Mouse (Mus musculus) frontal cortex, postnatal 36 days (tissue): ENCODE data around the gene Chrna7.
A peak's percentile ranks its signal among the peaks of the same experiment; 100 is the strongest.

Experiments
- DNase-seq, 2 experiments: peaks; one replicate each; pipeline ENCODE4 v3.0.0; 2022; ENCODE audit warnings: low spot score in 2 of 2

Chrna7 gene

GRCm38 (mm10) chr7:63212084-63212723, at the start of gene Chrna7:
TSS of gene Chrna7 (minus strand) at chr7:63212569.
- DNase-seq = peak; percentile 80 to 87

GRCm38 (mm10) chr7:63249404-63249803, 37.0 kb upstream of the Chrna7 start:
- DNase-seq = no peak

DNA sequence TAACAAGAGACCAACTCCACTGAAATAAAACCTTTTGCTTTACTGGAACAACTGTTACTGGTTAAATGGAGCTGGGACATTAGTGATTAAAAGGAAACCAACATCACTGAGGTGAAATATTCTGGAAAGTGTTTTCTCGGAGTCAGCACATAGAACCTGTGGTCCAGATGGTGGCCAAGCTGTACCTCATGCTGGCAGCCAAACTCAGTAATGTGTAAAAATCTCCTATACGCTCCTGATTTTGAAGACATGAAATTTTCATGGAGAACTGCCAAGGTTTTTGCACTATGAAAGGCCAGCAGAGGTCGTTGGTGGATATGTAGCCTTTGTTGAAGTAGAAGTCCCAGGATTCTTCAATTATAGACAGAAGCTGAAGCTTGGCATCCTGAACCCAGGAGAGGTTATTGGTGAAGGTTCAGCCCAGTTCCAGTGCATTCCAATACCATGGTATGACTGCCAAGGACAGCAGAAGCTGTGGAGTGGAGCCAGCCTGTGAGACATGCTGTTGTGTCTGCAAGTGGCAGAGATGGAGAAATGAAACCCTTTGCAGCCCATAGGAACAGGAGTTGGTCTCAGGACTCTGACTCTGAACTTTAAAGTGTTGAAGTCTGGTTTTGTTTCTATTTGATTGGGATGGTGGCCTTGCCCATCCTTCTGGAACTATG, 25.6 kb upstream of the Chrna7 start:
- peak in 1 of 2 experiments; percentile 9 for DNase-seq

DNA sequence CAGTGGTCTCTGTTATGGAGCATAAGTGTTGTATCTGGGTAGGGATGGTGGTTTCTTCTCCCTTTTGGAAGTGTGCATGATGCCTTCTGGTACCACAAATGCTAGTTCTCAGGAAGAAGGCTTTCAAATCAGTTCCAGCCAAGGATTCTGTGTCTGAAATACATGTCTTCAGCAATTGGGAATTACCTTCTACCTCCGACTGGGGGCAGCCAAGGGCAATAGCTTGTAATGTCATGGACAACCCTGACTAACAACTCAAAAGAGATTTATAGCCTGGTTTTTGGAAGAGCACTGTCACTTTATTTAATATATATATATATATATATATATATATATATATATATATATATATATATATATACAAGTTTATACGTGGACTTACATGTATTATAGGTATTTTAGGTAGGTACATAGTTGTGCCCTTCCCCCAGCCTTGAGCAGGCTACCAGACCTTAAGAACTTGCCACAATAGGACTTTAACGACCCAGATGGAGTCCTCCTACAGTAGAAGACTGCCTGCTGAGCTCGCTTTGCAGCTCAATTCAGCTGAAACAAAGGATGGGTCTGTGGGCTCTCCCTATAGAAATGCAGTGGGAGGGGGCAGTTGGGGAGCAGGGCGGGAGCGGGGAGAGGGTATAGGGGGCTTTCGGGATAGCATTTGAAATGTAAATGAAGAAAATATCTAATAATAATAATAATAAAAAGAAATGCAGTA, 12.9 kb upstream of the Chrna7 start:
- DNase-seq = no peak

DNA sequence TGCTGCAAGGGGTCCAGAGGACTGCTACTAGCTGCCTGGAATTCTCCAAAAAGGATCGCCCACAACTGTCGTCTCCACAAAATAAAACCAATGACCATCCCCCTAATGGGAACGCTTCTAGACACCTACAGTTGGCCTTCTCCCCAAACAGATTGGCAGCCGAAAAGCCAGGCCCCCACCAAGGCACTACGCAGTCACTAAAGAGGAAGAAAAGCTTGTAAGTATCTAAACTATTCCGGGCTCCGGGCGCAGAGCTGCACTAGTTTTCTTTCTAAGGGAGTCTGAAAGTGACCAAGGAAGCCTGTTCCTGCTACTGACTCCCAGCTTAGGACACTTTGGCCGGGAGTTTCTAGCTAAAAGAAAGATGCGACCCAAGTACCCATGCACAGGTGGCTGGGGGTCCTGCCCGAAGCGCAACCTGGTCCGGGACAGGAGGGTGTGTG, 707 bp downstream of the Chrna7 start:
- peak; percentile 22 to 25 for DNase-seq

DNA sequence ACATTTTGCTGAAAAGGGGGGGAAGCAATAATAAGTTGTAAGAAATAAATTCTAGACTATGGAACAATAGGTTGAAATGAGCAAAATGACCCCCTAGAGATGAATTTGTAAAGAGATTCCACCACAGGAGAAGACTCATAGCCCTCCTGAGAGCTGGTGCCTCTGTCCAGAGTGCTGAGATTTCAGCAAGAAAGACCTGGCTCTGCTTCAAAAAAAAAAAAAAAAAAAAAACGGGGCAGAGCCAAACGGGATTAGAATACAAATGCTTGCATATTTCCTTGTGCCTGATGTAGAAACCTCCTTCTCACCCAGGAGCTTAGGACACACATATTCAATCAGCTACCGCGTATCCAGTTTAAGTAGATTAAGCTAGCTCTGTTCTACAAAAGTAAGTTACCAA, 2.9 kb downstream of the Chrna7 start:
- DNase-seq = no peak

DNA sequence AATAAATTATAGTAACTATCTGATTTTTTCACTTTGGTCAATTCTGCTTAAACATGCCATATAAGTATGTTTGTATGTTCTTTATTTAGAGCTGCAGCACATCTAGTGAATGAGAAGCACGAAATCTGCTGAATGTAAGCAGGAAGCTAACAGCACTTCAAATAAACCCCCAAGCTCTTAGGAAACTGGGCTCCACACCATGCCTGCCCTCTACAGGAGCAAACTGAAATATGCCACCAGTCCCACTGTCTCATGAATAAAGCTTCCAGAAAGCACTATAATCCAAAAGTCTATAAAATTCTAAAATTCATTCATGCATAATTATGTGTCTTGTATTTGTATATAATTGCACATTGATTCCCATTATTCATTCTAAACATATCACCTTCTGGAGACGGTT, 5.2 kb downstream of the Chrna7 start:
- DNase-seq = no peak

GRCm38 (mm10) chr7:63195560-63195959, 16.8 kb downstream of the Chrna7 start:
- no peak for DNase-seq

GRCm38 (mm10) chr7:63189647-63190534, 22.5 kb downstream of the Chrna7 start:
- no peak for DNase-seq

- DNase-seq = no peak
Measured at GRCm38 (mm10) chr7:63170063-63170787, 42.1 kb downstream of the Chrna7 start.

DNA sequence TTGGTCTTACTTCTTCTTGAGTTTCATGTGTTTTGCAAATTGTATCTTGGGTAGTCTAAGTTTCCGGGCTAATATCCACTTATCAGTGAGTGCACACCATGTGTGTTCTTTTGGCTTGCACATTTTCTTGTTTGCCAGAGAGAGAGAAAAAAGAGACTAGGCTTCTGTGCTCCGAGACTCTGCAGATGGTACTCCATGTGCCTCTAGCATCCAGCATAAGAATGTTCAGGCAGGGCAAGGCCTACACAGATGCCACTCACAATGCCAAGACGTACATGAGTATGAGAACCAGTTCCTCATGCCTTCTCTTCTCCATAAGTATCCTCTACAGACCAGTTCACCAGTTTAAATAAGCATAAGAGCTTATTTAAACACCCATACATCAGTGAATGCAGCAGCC, 47.8 kb downstream of the Chrna7 start:
- DNase-seq = no peak

DNA sequence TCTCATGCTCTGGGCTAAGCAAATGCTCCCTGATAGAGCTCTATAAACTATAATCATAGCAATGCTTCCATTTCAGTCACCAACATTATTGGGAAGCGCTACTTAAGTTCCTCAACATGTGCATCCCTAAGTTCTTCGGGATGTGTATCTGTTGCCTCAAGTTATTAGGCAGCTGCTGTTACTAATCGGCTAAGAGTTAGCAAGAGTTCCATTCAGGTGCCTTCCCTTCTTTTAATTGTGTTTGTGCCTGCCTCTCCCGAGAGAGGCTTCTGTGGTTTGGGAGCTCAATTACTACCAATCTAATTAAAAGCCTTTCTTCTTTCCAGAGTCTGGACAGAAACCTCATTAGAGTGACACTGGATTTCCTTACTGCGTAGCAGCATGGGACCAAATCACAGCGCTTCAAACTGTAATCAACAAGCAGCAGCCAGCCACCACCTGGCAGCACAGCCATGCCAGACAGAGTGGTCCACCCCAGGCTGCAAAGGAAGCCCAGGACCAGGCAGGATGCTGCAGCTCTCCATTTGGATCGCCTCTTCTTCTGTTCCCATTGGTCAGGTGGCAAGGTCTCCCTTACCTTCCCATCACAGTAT, 50.0 kb downstream of the Chrna7 start:
- no peak for DNase-seq

DNA sequence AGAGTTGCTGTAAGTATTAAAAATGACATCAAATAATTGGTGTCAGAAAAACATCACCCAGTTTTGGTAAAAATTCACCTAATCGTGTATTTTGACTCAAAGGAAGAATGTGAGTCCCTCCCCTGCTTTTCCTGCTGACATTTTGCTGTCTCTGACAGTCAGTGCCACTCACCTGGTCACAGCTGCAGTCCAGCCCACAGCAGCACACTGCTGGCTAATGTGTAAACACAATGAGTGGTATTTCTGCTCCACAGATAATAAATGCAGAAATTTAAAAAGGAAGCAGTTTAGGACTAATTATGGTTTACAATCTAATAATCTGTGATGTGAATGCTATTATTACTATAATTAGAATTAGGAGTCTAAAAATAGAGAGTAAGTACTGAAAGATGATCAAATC, 59.1 kb downstream of the Chrna7 start:
- no peak for DNase-seq

DNA sequence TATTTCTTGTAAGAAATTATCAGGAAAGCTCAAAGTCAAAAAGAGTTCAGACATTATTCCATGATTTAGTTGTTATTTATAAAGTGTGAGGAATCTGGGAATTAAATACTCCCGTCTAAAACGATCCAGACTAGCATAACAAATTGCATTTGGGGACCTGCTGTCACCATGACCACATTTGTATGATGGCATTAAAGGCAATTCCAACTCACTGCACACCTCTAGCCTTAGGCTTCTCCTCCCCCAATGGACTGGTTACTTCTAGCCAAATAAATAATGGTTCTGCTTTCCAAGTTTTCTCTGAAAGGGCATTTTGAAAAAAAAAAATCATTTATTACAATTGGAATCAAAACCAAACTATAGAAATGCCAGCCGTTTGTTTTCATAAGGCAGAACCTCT, 63.6 kb downstream of the Chrna7 start:
- no peak for DNase-seq

GRCm38 (mm10) chr7:63148321-63148720, 64.0 kb downstream of the Chrna7 start:
- no peak for DNase-seq

- peak in 1 of 2 experiments; percentile 19 for DNase-seq
Measured at GRCm38 (mm10) chr7:63122547-63122946, 89.8 kb downstream of the Chrna7 start.

GRCm38 (mm10) chr7:63113671-63114070, 98.7 kb downstream of the Chrna7 start:
- no peak for DNase-seq

GRCm38 (mm10) chr7:63113252-63113651, 99.1 kb downstream of the Chrna7 start:
- no peak for DNase-seq

GRCm38 (mm10) chr7:63109348-63109747, 103.0 kb downstream of the Chrna7 start:
- no peak for DNase-seq

DNA sequence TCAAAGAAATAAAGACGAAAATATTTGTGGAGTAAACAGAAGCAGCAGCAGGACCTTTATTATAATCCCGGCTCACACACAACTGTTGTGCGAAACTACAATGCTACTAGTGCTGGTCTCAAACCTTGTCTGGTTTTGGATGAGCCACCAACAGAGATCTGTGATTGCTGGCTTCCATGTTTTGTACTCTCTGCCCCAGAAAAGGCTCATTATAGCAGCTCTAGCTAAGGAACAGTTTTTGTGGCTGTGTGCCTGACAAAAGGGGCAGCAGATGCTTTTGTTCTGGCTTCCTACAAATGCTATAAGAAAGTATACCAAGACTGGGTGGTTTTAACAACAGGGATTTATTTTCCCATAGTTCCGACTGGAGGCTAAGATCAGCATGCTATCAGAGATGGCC, 126.4 kb downstream of the Chrna7 start:
- peak in 1 of 2 experiments; percentile 45 for DNase-seq
